Mouse (Mus musculus): ENCODE measurements around the gene C2cd5.

- TF ChIP-seq CTCF (IDR thresholded peaks at IDR 0.05; ENCODE audit: extremely low read depth, insufficient read depth, insufficient read length, insufficient replicate concordance) (no peak), POLR2A (IDR thresholded peaks at IDR 0.05; ENCODE audit: low read depth, low read length) (no peak)
Measured at GRCm38 (mm10) chr6:142992971-142993370, 107.0 kb downstream of the C2cd5 start.

Measured in spleen, adult 2 months (tissue).